ENCODE assay signal across 9 mouse cellular contexts in the genomic region with DNA sequence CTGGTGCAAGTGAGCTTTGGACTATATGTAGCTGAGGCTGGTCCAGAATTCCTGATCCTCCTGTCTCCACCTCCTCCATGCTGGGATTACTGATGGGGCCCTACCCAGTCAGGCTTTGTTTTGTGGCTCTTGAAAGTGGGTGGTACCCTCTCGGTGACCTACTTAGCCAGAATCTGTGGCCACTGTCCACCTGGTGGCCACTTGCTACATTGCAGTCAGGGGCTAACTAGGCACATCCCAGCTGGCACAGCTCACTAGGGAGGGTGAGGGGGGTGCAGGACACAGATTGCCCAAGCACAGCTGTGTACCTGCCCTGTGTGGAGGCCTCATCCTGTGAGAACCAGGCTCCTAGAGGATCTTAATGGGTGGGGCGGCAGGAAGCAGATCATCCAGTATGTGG. TPM values are rescaled to one million over a fixed set of nuclear protein-coding genes. Genes with fewer than 3 reads are reported as not detected.
DNase-seq lines count a peak whose midpoint lies in the region; ATAC-seq and TF ChIP-seq lines count a peak whose summit lies in the region.
"Had no signal": no experiment of that assay in that cellular context is flagged by ENCODE, and none has a peak within 500 bp of the region (broad histone marks: within the 10 kb centered on the region; RNA-seq: fewer than 3 reads in every experiment).

No protein-coding gene starts in this region.

- ATAC-seq in liver, embryonic 11.5 days (replicated peaks; ENCODE audit: low FRiP score) = no peak; the same call in 1 of the 2 replicates
- peak; percentile 60 for ATAC-seq in embryonic facial prominence, embryonic 15.5 days (ENCODE audit: insufficient number of reproducible peaks, low FRiP score, low TSS enrichment, low read depth)
- 0 out of 2 replicates have a peak, but pooled peaks have one; percentile 23 for ATAC-seq in heart, embryonic 15.5 days (replicated peaks; ENCODE audit: insufficient number of reproducible peaks, insufficient read depth, low FRiP score, low read depth)
- peak; percentile 82 for ATAC-seq in kidney, postnatal 0 days (replicated peaks; ENCODE audit: low FRiP score, low read depth)

- no peak overlapping the region for H3K27ac ChIP-seq in liver, embryonic 11.5 days (ENCODE audit: low read depth, low read length)
- no peak overlapping the region for H3K27ac ChIP-seq in embryonic facial prominence, embryonic 15.5 days (replicated peaks)
- H3K27ac ChIP-seq in heart, embryonic 15.5 days = no peak overlapping the region
- H3K27ac ChIP-seq in kidney, postnatal 0 days = no peak overlapping the region
- H3K27ac ChIP-seq: macrophage had no signal

- no peak overlapping the region for H3K4me2 ChIP-seq in liver, embryonic 11.5 days
- no peak overlapping the region for H3K4me2 ChIP-seq in embryonic facial prominence, embryonic 15.5 days (replicated peaks)
- no peak overlapping the region for H3K4me2 ChIP-seq in heart, embryonic 15.5 days
- H3K4me2 ChIP-seq in kidney, postnatal 0 days (ENCODE audit: low read length) = no peak overlapping the region

- H3K9me3 ChIP-seq in liver, embryonic 11.5 days (ENCODE audit: control insufficient read depth, low read length) = no peaks in the 10 kb centered on the region
- H3K9me3 ChIP-seq in embryonic facial prominence, embryonic 15.5 days (replicated peaks) = no peaks in the 10 kb centered on the region
- H3K9me3 ChIP-seq in heart, embryonic 15.5 days (replicated peaks) = no peaks in the 10 kb centered on the region
- H3K9me3 ChIP-seq in kidney, postnatal 0 days (replicated peaks; ENCODE audit: low read length) = no peaks in the 10 kb centered on the region

- peak; percentile 51 for DNase-seq in liver
- no peak for DNase-seq in liver, embryonic 11.5 days (ENCODE audit: low spot score)
- peak; percentile 80 to 82 for DNase-seq in adrenal gland, postnatal 36 days
- peak; percentile 85 for DNase-seq in kidney, postnatal 0 days (ENCODE audit: low spot score)
- peak; percentile 85 for DNase-seq in lung, postnatal 36 days
- peak; percentile 68 for DNase-seq in skeletal muscle tissue, adult 2 months (ENCODE audit: low read depth, low spot score)

- 0 out of 2 replicates have a peak, but pooled peaks cover 2% of the 10 kb centered on the region for H3K4me1 ChIP-seq in liver, embryonic 11.5 days (replicated peaks; ENCODE audit: control insufficient read depth, insufficient read depth, low read length)
- 0 out of 2 replicates have a peak, but pooled peaks cover 4% of the 10 kb centered on the region for H3K4me1 ChIP-seq in embryonic facial prominence, embryonic 15.5 days
- H3K4me1 ChIP-seq in heart, embryonic 15.5 days (replicated peaks) = 0 out of 2 replicates have a peak, but pooled peaks cover 5% of the 10 kb centered on the region
- H3K4me1 ChIP-seq in kidney, postnatal 0 days (replicated peaks; ENCODE audit: insufficient read depth, low read length) = no peaks in the 10 kb centered on the region

- no peaks in the 10 kb centered on the region for H3K36me3 ChIP-seq in liver, embryonic 11.5 days (ENCODE audit: control insufficient read depth, insufficient read depth, low read length)
- H3K36me3 ChIP-seq in embryonic facial prominence, embryonic 15.5 days = peaks cover 10% of the 10 kb centered on the region; the same call in 1 of the 2 replicates
- no peaks in the 10 kb centered on the region for H3K36me3 ChIP-seq in heart, embryonic 15.5 days
- H3K36me3 ChIP-seq in kidney, postnatal 0 days (ENCODE audit: insufficient read depth, low read length) = no peaks in the 10 kb centered on the region

- no peak overlapping the region for H3K9ac ChIP-seq in liver, embryonic 11.5 days (ENCODE audit: low read depth, low read length)
- no peak overlapping the region for H3K9ac ChIP-seq in embryonic facial prominence, embryonic 15.5 days
- H3K9ac ChIP-seq in heart, embryonic 15.5 days = no peak overlapping the region
- no peak overlapping the region for H3K9ac ChIP-seq in kidney, postnatal 0 days (ENCODE audit: low read depth, low read length)

- peak; percentile 85 for TF ChIP-seq CTCF in kidney, postnatal 0 days (IDR thresholded peaks at IDR 0.05; ENCODE audit: low read depth)

- H3K4me3 ChIP-seq in liver, embryonic 11.5 days (ENCODE audit: low read depth, low read length) = no peak overlapping the region
- no peak overlapping the region for H3K4me3 ChIP-seq in embryonic facial prominence, embryonic 15.5 days (replicated peaks)
- H3K4me3 ChIP-seq in heart, embryonic 15.5 days = no peak overlapping the region
- H3K4me3 ChIP-seq in kidney, postnatal 0 days (replicated peaks; ENCODE audit: low read depth, low read length) = no peak overlapping the region

- 27% methylated on average over 2 of the region's 2 CpGs for WGBS in liver, embryonic 11.5 days
- WGBS in embryonic facial prominence, embryonic 15.5 days = 34% methylated on average over 2 of the region's 2 CpGs
- WGBS in heart, embryonic 15.5 days = 23% methylated on average over 2 of the region's 2 CpGs
- WGBS in kidney, postnatal 0 days = 22% methylated on average over 2 of the region's 2 CpGs

- H3K27me3 ChIP-seq in liver, embryonic 11.5 days (replicated peaks; ENCODE audit: control insufficient read depth, insufficient read depth, low read length) = no peaks in the 10 kb centered on the region
- no peaks in the 10 kb centered on the region for H3K27me3 ChIP-seq in embryonic facial prominence, embryonic 15.5 days
- H3K27me3 ChIP-seq in heart, embryonic 15.5 days = no peaks in the 10 kb centered on the region
- no peaks in the 10 kb centered on the region for H3K27me3 ChIP-seq in kidney, postnatal 0 days (ENCODE audit: insufficient read depth, low read length)

RNA-seq across cellular contexts. Expression of a gene that starts 15.4 kb away (rescaled TPM):
- polyA plus RNA-seq in liver, embryonic 11.5 days (2014; fragmentation: Nextera tagmentation; extraction: Ambion mirVana) = 46.7 and 50.7 TPM in 2 replicates
- 100 to 1,000 TPM; 111 to 142 TPM for total RNA-seq in adrenal gland, postnatal 36 days (2021)
- polyA plus RNA-seq in embryonic facial prominence, embryonic 15.5 days (2015; fragmentation: Nextera tagmentation; extraction: Ambion mirVana) = 54.6 and 61.4 TPM in 2 replicates
- polyA plus RNA-seq in heart, embryonic 15.5 days (2015; fragmentation: Nextera tagmentation; extraction: Ambion mirVana) = 36.8 and 54.5 TPM in 2 replicates
- polyA plus RNA-seq in kidney, postnatal 0 days (2015; fragmentation: Nextera tagmentation; extraction: Ambion mirVana) = 30.5 and 33.0 TPM in 2 replicates

RNA-seq across cellular contexts. Expression of a gene that starts 28.2 kb away (rescaled TPM):
- 69.6 and 75.3 TPM in 2 replicates for polyA plus RNA-seq in liver, embryonic 11.5 days (2014; fragmentation: Nextera tagmentation; extraction: Ambion mirVana)
- 10 to 100 TPM; 41.5 to 47.4 TPM for total RNA-seq in adrenal gland, postnatal 36 days (2021)
- polyA plus RNA-seq in embryonic facial prominence, embryonic 15.5 days (2015; fragmentation: Nextera tagmentation; extraction: Ambion mirVana) = 52.7 and 53.7 TPM in 2 replicates
- polyA plus RNA-seq in heart, embryonic 15.5 days (2015; fragmentation: Nextera tagmentation; extraction: Ambion mirVana) = 29.9 and 30.3 TPM in 2 replicates
- polyA plus RNA-seq in kidney, postnatal 0 days (2015; fragmentation: Nextera tagmentation; extraction: Ambion mirVana) = 43.8 and 46.8 TPM in 2 replicates

RNA-seq across cellular contexts. Expression of a gene that starts 36.4 kb away (rescaled TPM):
- polyA plus RNA-seq in liver, embryonic 11.5 days (2014; fragmentation: Nextera tagmentation; extraction: Ambion mirVana) = 761 and 837 TPM in 2 replicates
- 100 to 1,000 TPM; 303 to 486 TPM for total RNA-seq in adrenal gland, postnatal 36 days (2021)
- polyA plus RNA-seq in embryonic facial prominence, embryonic 15.5 days (2015; fragmentation: Nextera tagmentation; extraction: Ambion mirVana) = 2,635 and 2,725 TPM in 2 replicates
- polyA plus RNA-seq in heart, embryonic 15.5 days (2015; fragmentation: Nextera tagmentation; extraction: Ambion mirVana) = 806 and 862 TPM in 2 replicates
- 576 and 592 TPM in 2 replicates for polyA plus RNA-seq in kidney, postnatal 0 days (2015; fragmentation: Nextera tagmentation; extraction: Ambion mirVana)

RNA-seq across cellular contexts. Expression of a gene that starts 49.2 kb away (rescaled TPM):
- 23.7 and 23.8 TPM in 2 replicates for polyA plus RNA-seq in liver, embryonic 11.5 days (2014; fragmentation: Nextera tagmentation; extraction: Ambion mirVana)
- 1 to 10 TPM; 3.3 to 3.7 TPM for total RNA-seq in adrenal gland, postnatal 36 days (2021)
- polyA plus RNA-seq in embryonic facial prominence, embryonic 15.5 days (2015; fragmentation: Nextera tagmentation; extraction: Ambion mirVana) = 17.3 and 19.9 TPM in 2 replicates
- polyA plus RNA-seq in heart, embryonic 15.5 days (2015; fragmentation: Nextera tagmentation; extraction: Ambion mirVana) = 16.2 and 20.4 TPM in 2 replicates
- 7.1 and 7.8 TPM in 2 replicates for polyA plus RNA-seq in kidney, postnatal 0 days (2015; fragmentation: Nextera tagmentation; extraction: Ambion mirVana)
